Mouse (Mus musculus) G1E-ER4 (cell line): Measurements from ENCODE around the gene G0s2. TPM values are rescaled to one million over a fixed set of nuclear protein-coding genes. Genes with fewer than 3 reads are reported as not detected.

ENCODE experiments used
- GATA1 ChIP-seq: IDR thresholded peaks from one replicate; pipeline ENCODE4 v1.8.0; 2012; ENCODE audit warnings: low read length, inconsistent platforms
- polyA plus RNA-seq: library from polyadenylated mRNA; stranded (reverse); fragments of >175 nt; gene quantifications from 2 replicates; pipeline ENCODE4 v1.2.3, GENCODE M21; 2012

Gene G0s2
- polyA plus RNA-seq, 1 experiment: not detected

- no peak for TF ChIP-seq GATA1
These were observed 31.6 kb downstream of the G0s2 start for GRCm38 (mm10) chr1:193241436-193241835.

GRCm38 (mm10) chr1:193238426-193238825 is 34.6 kb downstream of the G0s2 start:
- no peak for TF ChIP-seq GATA1

GRCm38 (mm10) chr1:193234930-193235329 is 38.1 kb downstream of the G0s2 start:
- TF ChIP-seq GATA1: no peak

GRCm38 (mm10) chr1:193234130-193234645 is 38.8 kb downstream of the G0s2 start:
- TF ChIP-seq GATA1: no peak

GRCm38 (mm10) chr1:193232732-193233131 is 40.3 kb downstream of the G0s2 start:
- TF ChIP-seq GATA1: no peak

- TF ChIP-seq GATA1: no peak
These were observed 42.1 kb downstream of the G0s2 start for GRCm38 (mm10) chr1:193230935-193231334.

GRCm38 (mm10) chr1:193230531-193230930 is 42.5 kb downstream of the G0s2 start:
- TF ChIP-seq GATA1: no peak

GRCm38 (mm10) chr1:193229570-193229969 is 43.4 kb downstream of the G0s2 start:
- TF ChIP-seq GATA1: no peak

GRCm38 (mm10) chr1:193227537-193227936 is 45.5 kb downstream of the G0s2 start:
- TF ChIP-seq GATA1: no peak

- TF ChIP-seq GATA1: no peak
These were observed 46.1 kb downstream of the G0s2 start for GRCm38 (mm10) chr1:193226724-193227522.

GRCm38 (mm10) chr1:193226114-193226513 is 46.9 kb downstream of the G0s2 start:
- TF ChIP-seq GATA1: no peak

GRCm38 (mm10) chr1:193225531-193225930 is 47.5 kb downstream of the G0s2 start:
- no peak for TF ChIP-seq GATA1

Other genes with a start within 250 kb of the G0s2 start
- gene Syt14, start 237.4 kb downstream of the G0s2 start, polyA plus RNA-seq: not detected in 2 replicates
- gene Diexf, start 142.9 kb downstream of the G0s2 start, polyA plus RNA-seq: 2.1 and 3.0 TPM in 2 replicates
- 0.08 and 0.09 TPM in 2 replicates for gene Irf6, start 120.1 kb downstream of the G0s2 start, polyA plus RNA-seq
- 2.5 and 2.6 TPM in 2 replicates for gene A130010J15Rik, start 105.2 kb downstream of the G0s2 start, polyA plus RNA-seq
- gene Traf3ip3, start 71.5 kb downstream of the G0s2 start, polyA plus RNA-seq: 1.0 and 2.1 TPM in 2 replicates
- gene Lamb3, start 65.5 kb downstream of the G0s2 start, polyA plus RNA-seq: not detected in 2 replicates
- gene Hsd11b1, start 9.1 kb downstream of the G0s2 start, polyA plus RNA-seq: not detected in 2 replicates
- gene Camk1g, start 97.1 kb upstream of the G0s2 start, polyA plus RNA-seq: not detected in 2 replicates